Mouse (Mus musculus): ENCODE results near the gene Kcnk5.

GRCm38 (mm10) chr14:20165413-20165812, 16.2 kb downstream of the Kcnk5 start:
- TF ChIP-seq CTCF (IDR thresholded peaks at IDR 0.05) (no peak), EP300 (IDR thresholded peaks at IDR 0.05) (no peak)
